Mouse (Mus musculus) liver, embryonic 14.5 days (tissue): ENCODE results near the gene Sf3a1.

Experiments used
- CTCF ChIP-seq: IDR thresholded peaks from 2 replicates; pipeline ENCODE4 v1.5.1; 2016; ENCODE audit warnings: antibody characterized with exemption, low read depth, control low read depth
- EP300 ChIP-seq: IDR thresholded peaks from 2 replicates; pipeline ENCODE4 v1.6.1; 2016; ENCODE audit warnings: antibody characterized with exemption, low read depth

DNA sequence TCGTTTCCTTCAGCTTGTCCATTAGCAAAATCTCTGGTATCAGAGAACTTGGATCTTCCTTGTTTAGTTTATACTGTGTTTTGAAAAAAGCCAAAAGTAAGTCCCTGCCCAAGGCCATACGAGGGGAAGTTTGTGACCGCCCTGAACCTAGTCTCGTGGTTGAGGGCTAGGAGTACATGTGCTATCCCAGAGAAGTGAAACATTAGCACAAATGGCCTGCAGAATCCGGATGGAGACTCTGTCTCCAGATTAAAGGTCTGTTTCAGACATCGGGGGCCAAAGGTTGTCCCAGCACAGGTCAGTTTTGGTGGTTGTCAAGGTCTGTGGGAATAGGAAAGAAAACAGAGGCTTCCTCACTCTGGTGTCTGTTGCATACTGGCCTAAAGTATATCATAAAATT is 29.0 kb downstream of the Sf3a1 start:
- no peak for TF ChIP-seq CTCF
- TF ChIP-seq EP300: no peak
